ENCODE assay signal across 7 mouse cellular contexts in genomic region chr15:8279929-8280610, GRCm38 (mm10).
DNase-seq lines count a peak whose midpoint lies in the region; ATAC-seq and TF ChIP-seq lines count a peak whose summit lies in the region.

No protein-coding gene starts in this region.

- peaks cover 10% of the 10 kb centered on the region for H3K4me1 ChIP-seq in forebrain, embryonic 10.5 days
- no peaks in the 10 kb centered on the region for H3K4me1 ChIP-seq in stomach, postnatal 0 days (replicated peaks; ENCODE audit: control insufficient read depth, insufficient read depth)

- no peak for TF ChIP-seq CTCF in C2C12 (IDR thresholded peaks at IDR 0.05; ENCODE audit: control insufficient read depth, insufficient read depth, insufficient read length)
- no peak for TF ChIP-seq CTCF in stomach, postnatal 0 days (IDR thresholded peaks at IDR 0.05; ENCODE audit: low read depth)

- peak overlapping the region; percentile 30 for H3K4me3 ChIP-seq in C2C12 (ENCODE audit: insufficient read depth, poor library complexity, severe bottlenecking)
- H3K4me3 ChIP-seq in forebrain, embryonic 10.5 days = peak overlapping the region; percentile 43
- H3K4me3 ChIP-seq in stomach, postnatal 0 days (ENCODE audit: low read depth, low read length) = peak overlapping the region; percentile 49

- no peaks in the 10 kb centered on the region for H3K27me3 ChIP-seq in C2C12 (ENCODE audit: control insufficient read depth, insufficient read depth, insufficient read length)
- no peaks in the 10 kb centered on the region for H3K27me3 ChIP-seq in forebrain, embryonic 10.5 days (ENCODE audit: poor library complexity, severe bottlenecking)
- H3K27me3 ChIP-seq in stomach, postnatal 0 days (ENCODE audit: control insufficient read depth, insufficient read depth, low read length) = no peaks in the 10 kb centered on the region

- no peaks in the 10 kb centered on the region for H3K79me2 ChIP-seq in C2C12 (ENCODE audit: control insufficient read depth, insufficient read depth)

- H3K9ac ChIP-seq in stomach, postnatal 0 days (ENCODE audit: low read length) = peak overlapping the region; percentile 47; the same call in 1 of the 2 replicates

- peak; percentile 70 for DNase-seq in adipocyte (ENCODE audit: low spot score)
- DNase-seq in forebrain, embryonic 10.5 days (ENCODE audit: extremely low spot score, low spot score) = no peak
- DNase-seq in heart, postnatal 14 days = peak; percentile 69 to 84
- DNase-seq in kidney, postnatal 4 days = peak; percentile 77 to 86
- DNase-seq in stomach, postnatal 0 days (ENCODE audit: low spot score) = peak; percentile 57

- peak overlapping the region; percentile 76; the same call in 1 of the 2 replicates for H3K27ac ChIP-seq in forebrain, embryonic 10.5 days
- no peak overlapping the region for H3K27ac ChIP-seq in stomach, postnatal 0 days (replicated peaks)

- peak overlapping the region; percentile 66 for H3ac ChIP-seq in C2C12 (ENCODE audit: control insufficient read depth, insufficient read length, low read depth)

- H3K9me3 ChIP-seq in forebrain, embryonic 10.5 days = peaks cover 11% of the 10 kb centered on the region; the same call in 1 of the 2 replicates
- H3K9me3 ChIP-seq in stomach, postnatal 0 days (ENCODE audit: control insufficient read depth, low read length) = no peaks in the 10 kb centered on the region

- H3K36me3 ChIP-seq in C2C12 (ENCODE audit: control insufficient read depth, insufficient read depth) = no peaks in the 10 kb centered on the region
- H3K36me3 ChIP-seq in forebrain, embryonic 10.5 days (replicated peaks) = 0 out of 2 replicates have a peak, but pooled peaks cover 2% of the 10 kb centered on the region
- H3K36me3 ChIP-seq in stomach, postnatal 0 days (ENCODE audit: control insufficient read depth, insufficient read depth, low read length) = no peaks in the 10 kb centered on the region

- intact Hi-C loops in heart, postnatal 14 days (cut with DNase I) = no loop called here

- ATAC-seq in megakaryocyte progenitor cell, adult 5-6 weeks (replicated peaks; ENCODE audit: poor library complexity) = peak; percentile 37; the same call in 1 of the 2 replicates
- ATAC-seq in stomach, postnatal 0 days (ENCODE audit: low FRiP score, low TSS enrichment) = peak; percentile 73; the same call in 1 of the 2 replicates

- TF ChIP-seq EP300 in stomach, postnatal 0 days (optimal IDR thresholded peaks at IDR 0.05) = no peak

- H3K4me2 ChIP-seq in stomach, postnatal 0 days (replicated peaks; ENCODE audit: low read depth) = peak overlapping the region; percentile 64

- no peaks in the 10 kb centered on the region for H3K79me3 ChIP-seq in C2C12 (ENCODE audit: low read depth)

- whole genome bisulfite sequencing in forebrain, embryonic 10.5 days = 76% methylated on average over 20 of the region's 20 CpGs
- WGBS in stomach, postnatal 0 days = 52% methylated on average over 19 of the region's 20 CpGs

TF ChIP-seq in C2C12, 6 proteins besides CTCF, POLR2A, EP300 and RAD21:
- TF ChIP-seq USF1 (IDR thresholded peaks at IDR 0.05; ENCODE audit: low read depth) (no peak), MYOD1 (IDR thresholded peaks at IDR 0.05; ENCODE audit: control insufficient read depth, insufficient read length, low read depth) (peak; percentile 47)
